Mouse (Mus musculus) embryo, embryonic 11 days (tissue): ENCODE results near the gene Hivep2.

Experiments
- DNase-seq: peaks from one replicate; pipeline ENCODE4 v3.0.0-alpha.2; 2015

Hivep2 gene

DNA sequence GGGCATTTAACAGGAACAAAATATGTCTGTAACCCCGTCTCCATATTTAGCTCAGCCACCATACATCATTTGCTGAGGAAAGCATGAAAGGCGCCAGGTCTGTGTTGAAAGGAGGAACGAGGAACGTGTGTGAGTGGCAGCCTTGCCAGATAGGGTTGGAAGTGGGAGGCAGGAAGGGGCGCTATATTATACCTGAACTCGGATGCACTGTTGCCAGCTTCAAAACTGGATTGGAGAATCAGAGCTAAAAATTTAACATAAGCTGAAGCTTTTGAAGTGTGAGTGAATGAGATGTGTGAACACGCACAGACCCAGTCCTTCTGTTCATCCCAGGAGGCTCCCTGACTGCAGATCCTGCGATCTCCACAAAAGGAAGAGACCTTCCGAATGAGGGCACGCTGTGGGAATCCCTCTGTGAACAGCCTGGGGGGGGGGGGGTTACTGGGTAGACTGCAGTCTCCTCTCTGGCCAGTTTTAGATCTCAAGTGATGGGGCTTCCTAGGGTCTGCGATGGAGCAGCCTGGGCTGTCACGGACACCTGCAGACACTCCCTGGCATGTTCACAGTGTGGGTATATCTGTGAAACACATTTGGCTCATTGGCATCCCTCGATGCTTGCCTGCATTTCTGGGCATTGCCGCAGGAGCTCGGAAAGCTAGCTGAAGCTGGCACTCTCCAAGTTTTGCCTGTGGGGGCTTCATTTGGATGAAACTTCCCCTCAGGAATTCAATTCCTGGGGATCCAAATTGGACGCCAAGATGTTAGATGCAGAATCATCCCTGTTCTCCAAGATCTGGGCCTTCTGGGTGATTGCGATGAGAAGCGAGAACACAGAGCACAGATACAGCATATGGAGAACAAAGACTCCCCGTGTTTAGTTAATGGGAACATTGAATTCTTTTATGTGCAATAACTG, 213.8 kb downstream of the Hivep2 start:
- DNase-seq = no peak

DNA sequence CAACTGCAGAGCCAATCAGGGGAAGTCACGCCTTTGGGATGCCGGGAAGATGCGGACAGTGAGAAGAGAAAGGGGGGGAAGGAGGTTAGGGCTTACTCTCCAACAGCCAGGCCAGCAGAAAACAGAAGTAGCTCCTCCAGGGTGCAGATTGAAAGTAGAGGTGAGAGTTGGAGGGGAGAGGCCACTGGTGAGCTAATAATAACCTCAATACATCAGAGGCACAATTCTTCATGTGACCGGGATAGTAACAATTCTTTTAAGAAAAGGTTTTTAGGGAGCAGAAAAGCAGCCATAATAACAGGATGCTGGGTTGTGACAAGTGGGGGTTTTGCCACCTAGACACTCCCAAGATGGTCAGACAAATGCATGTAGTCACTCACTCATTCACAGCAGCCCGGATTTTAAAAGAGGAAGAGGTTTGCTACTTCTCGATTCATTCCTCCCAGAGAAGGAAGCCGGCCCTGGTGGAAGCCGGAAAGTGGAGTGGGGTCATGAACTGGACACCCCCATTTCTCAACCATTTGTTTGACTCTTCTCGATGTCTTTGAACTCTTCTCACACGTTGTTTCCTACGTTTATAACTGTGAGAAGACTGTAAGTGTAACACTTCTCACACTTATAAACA, 220.6 kb downstream of the Hivep2 start:
- no peak for DNase-seq

DNA sequence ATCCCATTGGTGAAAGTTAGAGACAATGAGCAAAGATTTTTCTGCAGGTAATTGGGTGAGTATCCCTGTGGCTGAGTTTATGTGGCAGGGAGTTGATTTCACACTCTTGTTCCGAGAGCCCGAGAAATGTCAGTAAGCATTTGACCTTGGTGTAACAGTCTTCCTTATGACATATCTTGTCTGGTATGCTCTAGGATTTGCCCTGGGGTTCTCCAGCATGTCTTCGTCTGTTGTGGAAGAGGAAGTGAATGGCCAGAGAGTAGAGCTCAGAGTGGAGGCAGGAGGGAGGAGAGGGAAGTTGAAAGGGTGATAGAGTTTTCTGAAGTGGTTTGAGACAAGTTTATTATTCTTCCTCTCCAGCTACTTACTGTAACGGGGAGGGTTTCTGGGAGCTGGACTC, 223.2 kb downstream of the Hivep2 start:
- DNase-seq = no peak

DNA sequence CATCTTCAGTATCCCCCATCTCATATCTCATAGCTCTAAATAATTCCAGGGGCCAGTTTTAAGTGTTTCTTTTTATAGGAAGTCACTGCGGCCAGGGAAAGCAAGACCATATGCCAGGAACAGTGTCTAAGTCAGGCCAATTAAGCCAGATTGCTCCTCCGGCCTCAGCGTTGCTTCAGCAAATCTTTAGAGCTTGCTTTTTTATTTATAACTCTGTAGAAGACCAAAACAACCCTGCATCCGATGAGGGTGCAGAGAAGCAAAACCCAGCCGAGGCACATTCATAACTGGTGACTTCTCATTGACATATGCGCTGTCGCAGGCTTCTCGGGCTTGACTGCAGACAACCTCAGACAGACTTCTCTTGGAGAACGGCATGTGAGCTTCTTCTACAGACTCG, 225.3 kb downstream of the Hivep2 start:
- DNase-seq = no peak

DNA sequence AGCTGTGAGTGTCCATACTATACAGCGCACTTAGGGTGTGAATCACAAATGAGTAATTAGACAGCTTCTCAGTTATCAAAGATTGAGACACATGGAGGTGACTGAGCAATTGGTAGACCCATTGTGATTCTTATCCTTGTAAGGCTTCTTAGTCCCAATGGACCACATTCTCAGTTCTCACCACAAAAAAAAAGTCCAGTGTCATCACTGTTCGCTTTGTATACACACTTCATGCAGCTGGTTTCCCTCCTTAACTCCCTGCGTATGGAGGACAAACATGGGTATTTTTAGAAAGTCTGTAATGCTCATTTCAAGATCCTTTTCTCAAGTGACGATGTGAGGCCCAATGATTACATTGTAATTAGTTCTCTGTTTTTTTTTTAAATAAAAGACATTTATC, 226.3 kb downstream of the Hivep2 start:
- DNase-seq = no peak

DNA sequence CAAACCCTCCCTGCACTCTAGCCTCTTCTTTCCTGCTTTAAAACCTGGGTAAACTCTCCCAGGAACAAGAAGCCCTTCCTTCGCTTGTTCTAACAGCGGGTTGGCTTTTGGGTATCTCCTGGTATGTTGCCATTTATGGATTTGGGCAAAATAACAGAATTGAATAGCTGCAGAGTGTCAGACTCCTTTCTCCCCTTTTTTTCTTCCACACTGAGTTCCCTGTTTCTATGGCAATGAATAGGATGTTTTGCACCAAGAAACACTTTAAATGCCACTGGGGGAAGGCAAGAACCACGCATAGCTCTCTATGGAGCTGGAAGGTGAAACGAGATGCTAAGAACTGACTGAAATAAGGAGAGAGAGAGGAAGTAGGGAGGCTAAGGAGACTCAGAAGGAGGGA, 227.8 kb downstream of the Hivep2 start:
- DNase-seq = no peak

DNA sequence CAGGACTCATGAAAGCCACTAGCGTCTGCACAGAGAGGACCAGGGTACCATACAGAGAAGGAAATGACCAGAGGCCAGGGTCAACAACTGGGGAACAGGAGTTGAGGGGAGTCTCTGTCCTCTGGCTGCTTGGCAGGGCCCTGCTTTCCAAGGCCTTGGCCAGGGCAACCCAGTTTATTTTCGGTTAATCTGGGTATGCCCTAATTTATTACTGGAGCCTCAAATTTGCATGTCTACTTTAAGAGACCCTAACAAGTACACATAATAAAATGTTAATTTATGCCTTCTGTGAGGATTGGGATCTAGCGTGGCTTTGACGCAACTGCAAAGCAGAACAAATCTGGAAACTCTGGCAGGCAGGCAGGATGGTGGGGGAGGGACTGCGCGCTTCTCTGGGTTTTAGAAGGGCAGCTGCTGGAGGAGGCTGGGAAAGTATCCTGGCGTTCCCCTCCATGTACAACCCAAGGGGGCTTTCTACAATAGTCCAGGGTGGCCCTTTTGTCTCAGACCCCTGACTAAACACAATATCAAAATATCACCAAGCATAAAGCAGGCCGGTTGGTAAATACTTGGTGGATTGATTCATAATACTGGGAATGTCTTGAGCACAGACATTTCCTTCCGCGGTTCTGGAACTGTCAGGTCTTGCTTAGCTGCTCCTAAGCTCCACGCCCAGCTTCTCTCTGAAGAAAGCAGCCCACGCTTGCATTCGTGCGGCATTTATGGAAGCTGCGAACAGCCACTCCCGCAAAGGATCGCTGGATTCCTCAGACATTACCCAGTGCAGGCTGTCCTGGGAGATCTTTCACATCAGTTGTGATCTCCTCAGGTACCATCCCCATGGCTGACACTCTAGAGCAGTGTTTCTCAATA, 230.1 kb downstream of the Hivep2 start:
- DNase-seq = peak; percentile 16

DNA sequence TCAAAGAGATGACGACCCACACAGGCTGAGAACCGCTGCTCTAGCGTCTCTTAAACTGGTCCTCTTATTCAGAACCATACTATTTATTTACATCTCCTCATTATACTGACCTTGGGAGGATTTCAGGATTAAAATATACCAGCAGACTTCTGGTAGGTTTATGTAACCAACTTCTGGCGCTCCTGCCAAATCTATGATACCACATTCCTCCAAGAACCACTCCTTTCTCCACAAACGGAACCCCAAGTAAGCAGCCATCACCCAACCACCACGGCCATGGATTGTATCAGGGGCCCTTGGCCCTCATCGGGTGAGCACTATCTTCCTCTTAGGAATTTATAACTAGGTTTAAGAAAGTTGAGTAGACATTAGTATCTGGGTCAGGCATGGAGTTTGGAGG, 230.9 kb downstream of the Hivep2 start:
- no peak for DNase-seq

DNA sequence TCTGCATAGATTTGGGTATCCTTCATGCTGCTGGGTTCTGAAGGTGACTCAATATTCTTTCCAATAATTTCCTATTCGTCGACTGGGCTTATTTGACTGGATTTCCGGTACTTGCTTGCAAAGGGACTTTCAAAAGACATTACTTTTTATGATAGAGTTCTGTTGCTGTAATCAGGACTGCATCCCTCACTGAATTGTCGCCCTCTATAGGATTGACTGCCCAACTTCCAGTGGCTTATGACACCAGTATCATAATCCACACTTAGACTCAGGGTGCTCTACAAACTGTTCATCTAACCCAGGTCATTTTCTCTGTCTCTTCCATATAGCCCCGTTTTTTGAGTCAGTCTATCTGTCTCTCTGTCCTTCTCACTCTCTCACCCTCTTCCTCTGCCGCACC, 231.4 kb downstream of the Hivep2 start:
- no peak for DNase-seq

DNA sequence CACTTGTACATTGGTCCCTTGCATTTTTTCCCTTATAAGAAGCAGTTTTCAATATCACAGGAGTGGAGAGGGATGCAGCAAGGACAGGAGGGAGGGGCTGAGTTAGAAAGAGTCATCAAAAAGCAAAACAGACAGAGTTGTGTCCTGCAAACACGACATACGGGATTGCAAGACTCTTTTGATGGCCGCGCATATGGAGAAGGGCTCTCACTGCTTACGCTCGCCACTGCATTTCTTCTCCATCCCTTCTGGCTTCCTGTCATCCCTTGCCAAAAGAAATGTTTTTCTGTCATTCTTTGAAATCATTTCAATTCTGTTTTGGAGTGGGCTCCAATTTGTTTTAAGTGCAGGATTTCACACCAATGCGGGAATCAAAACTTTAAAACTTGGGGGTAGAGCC, 233.5 kb downstream of the Hivep2 start:
- no peak for DNase-seq

DNA sequence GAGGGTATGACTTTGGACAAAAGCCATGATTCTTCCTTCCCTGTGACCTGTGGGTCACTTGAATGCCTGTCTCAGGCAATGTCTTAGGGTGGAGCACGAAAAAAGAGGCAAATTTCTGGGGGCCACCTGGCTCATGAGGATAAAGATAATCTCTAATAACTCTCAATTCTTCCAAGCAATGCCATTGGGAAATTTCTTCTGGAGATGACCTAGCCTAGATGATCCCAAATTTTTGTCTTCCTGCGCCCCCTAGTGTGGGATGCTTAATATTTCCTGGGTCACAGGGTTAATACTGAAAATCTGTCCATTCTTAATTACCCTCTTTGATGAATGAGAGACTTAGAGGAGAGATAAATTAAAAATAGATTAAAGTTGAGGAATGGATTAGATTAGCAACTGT, 234.4 kb downstream of the Hivep2 start:
- DNase-seq = peak; percentile 73
